Mouse (Mus musculus): Measurements from ENCODE around the gene Umad1. TPM values are rescaled to one million over a fixed set of nuclear protein-coding genes. Genes with fewer than 3 reads are reported as not detected.

Umad1 gene
- polyA plus RNA-seq, 1 experiment from 2014 or later, result 18.0 TPM

GRCm38 (mm10) chr6:8497868-8498257, 238.8 kb downstream of the Umad1 start:
- Histone ChIP-seq H3K4me3 (ENCODE audit: low read depth, low read length) (no peak overlapping the region), H3K36me3 (ENCODE audit: control insufficient read depth, insufficient read depth, low read length) (no peaks in the 10 kb centered on the region), H3K9ac (ENCODE audit: low read length) (no peak overlapping the region), H3K27ac (replicated peaks; ENCODE audit: low read depth, low read length) (no peak overlapping the region), H3K4me2 (ENCODE audit: low read depth, severe bottlenecking) (no peak overlapping the region), H3K9me3 (ENCODE audit: control insufficient read depth, low read length) (no peaks in the 10 kb centered on the region), H3K4me1 (ENCODE audit: control insufficient read depth, insufficient read depth, low read length) (no peaks in the 10 kb centered on the region), H3K27me3 (ENCODE audit: control insufficient read depth, insufficient read depth, low read length) (no peaks in the 10 kb centered on the region)
- ATAC-seq (ENCODE audit: insufficient number of reproducible peaks, low FRiP score, low TSS enrichment, low read depth) (no peak), DNase-seq (ENCODE audit: low spot score) (no peak)
- WGBS, result 67% methylated on average over 6 of the region's 6 CpGs

- no peak for ATAC-seq (ENCODE audit: insufficient number of reproducible peaks, low FRiP score, low TSS enrichment, low read depth)
- 92% methylated on average over 3 of the region's 3 CpGs for WGBS
Measured at GRCm38 (mm10) chr6:8498961-8499360, 239.9 kb downstream of the Umad1 start.

GRCm38 (mm10) chr6:8503953-8504352, 244.9 kb downstream of the Umad1 start:
- Histone ChIP-seq H3K9me3 (ENCODE audit: control insufficient read depth, low read length) (no peaks in the 10 kb centered on the region), H3K9ac (ENCODE audit: low read length) (no peak overlapping the region), H3K36me3 (ENCODE audit: control insufficient read depth, insufficient read depth, low read length) (no peaks in the 10 kb centered on the region), H3K4me2 (ENCODE audit: low read depth, severe bottlenecking) (no peak overlapping the region), H3K27ac (replicated peaks; ENCODE audit: low read depth, low read length) (no peak overlapping the region), H3K27me3 (ENCODE audit: control insufficient read depth, insufficient read depth, low read length) (no peaks in the 10 kb centered on the region), H3K4me3 (ENCODE audit: low read depth, low read length) (no peak overlapping the region), H3K4me1 (ENCODE audit: control insufficient read depth, insufficient read depth, low read length) (no peaks in the 10 kb centered on the region)
- DNase-seq (ENCODE audit: low spot score) (no peak), ATAC-seq (ENCODE audit: insufficient number of reproducible peaks, low FRiP score, low TSS enrichment, low read depth) (no peak)
- WGBS, result 58% methylated on average over 3 of the region's 3 CpGs

More at GRCm38 (mm10) chr6:8498961-8499360, 239.9 kb downstream of the Umad1 start:
- Histone ChIP-seq H3K9me3 (ENCODE audit: control insufficient read depth, low read length) (no peaks in the 10 kb centered on the region), H3K36me3 (ENCODE audit: control insufficient read depth, insufficient read depth, low read length) (no peaks in the 10 kb centered on the region), H3K4me1 (ENCODE audit: control insufficient read depth, insufficient read depth, low read length) (no peaks in the 10 kb centered on the region), H3K27me3 (ENCODE audit: control insufficient read depth, insufficient read depth, low read length) (no peaks in the 10 kb centered on the region), H3K27ac (replicated peaks; ENCODE audit: low read depth, low read length) (no peak overlapping the region), H3K9ac (ENCODE audit: low read length) (no peak overlapping the region), H3K4me3 (ENCODE audit: low read depth, low read length) (no peak overlapping the region), H3K4me2 (ENCODE audit: low read depth, severe bottlenecking) (no peak overlapping the region)
- DNase-seq (ENCODE audit: low spot score), result no peak

- H3K9ac ChIP-seq (ENCODE audit: low read length), result no peak overlapping the region
- H3K4me1 ChIP-seq (ENCODE audit: control insufficient read depth, insufficient read depth, low read length), result no peaks in the 10 kb centered on the region
- DNase-seq (ENCODE audit: low spot score) (no peak), ATAC-seq (ENCODE audit: insufficient number of reproducible peaks, low FRiP score, low TSS enrichment, low read depth) (no peak)
- no peaks in the 10 kb centered on the region for H3K27me3 ChIP-seq (ENCODE audit: control insufficient read depth, insufficient read depth, low read length)
- WGBS, result 87% methylated on average over 6 of the region's 6 CpGs
- no peaks in the 10 kb centered on the region for H3K9me3 ChIP-seq (ENCODE audit: control insufficient read depth, low read length)
- H3K4me3 ChIP-seq (ENCODE audit: low read depth, low read length), result no peak overlapping the region
- H3K27ac ChIP-seq (replicated peaks; ENCODE audit: low read depth, low read length), result no peak overlapping the region
- H3K4me2 ChIP-seq (ENCODE audit: low read depth, severe bottlenecking), result no peak overlapping the region
- H3K36me3 ChIP-seq (ENCODE audit: control insufficient read depth, insufficient read depth, low read length), result no peaks in the 10 kb centered on the region
Measured at GRCm38 (mm10) chr6:8504521-8505228, 245.6 kb downstream of the Umad1 start.

GRCm38 (mm10) chr6:8506631-8507030, 247.5 kb downstream of the Umad1 start:
- no peaks in the 10 kb centered on the region for H3K27me3 ChIP-seq (ENCODE audit: control insufficient read depth, insufficient read depth, low read length)
- no peaks in the 10 kb centered on the region for H3K36me3 ChIP-seq (ENCODE audit: control insufficient read depth, insufficient read depth, low read length)
- no peaks in the 10 kb centered on the region for H3K4me1 ChIP-seq (ENCODE audit: control insufficient read depth, insufficient read depth, low read length)
- ATAC-seq (ENCODE audit: insufficient number of reproducible peaks, low FRiP score, low TSS enrichment, low read depth), result no peak
- H3K4me3 ChIP-seq (ENCODE audit: low read depth, low read length), result no peak overlapping the region
- H3K9ac ChIP-seq (ENCODE audit: low read length), result no peak overlapping the region
- no peak for DNase-seq (ENCODE audit: low spot score)
- H3K4me2 ChIP-seq (ENCODE audit: low read depth, severe bottlenecking), result no peak overlapping the region
- H3K9me3 ChIP-seq (ENCODE audit: control insufficient read depth, low read length), result no peaks in the 10 kb centered on the region
- H3K27ac ChIP-seq (replicated peaks; ENCODE audit: low read depth, low read length), result no peak overlapping the region

Other genes starting within 250 kb of the Umad1 start
- gene Col28a1, start 66.7 kb upstream of the Umad1 start, polyA plus RNA-seq (2014; fragmentation: Nextera tagmentation; extraction: Ambion mirVana), result 0.12 and 0.24 TPM in 2 replicates
- gene Mios, start 50.1 kb upstream of the Umad1 start, polyA plus RNA-seq (2014; fragmentation: Nextera tagmentation; extraction: Ambion mirVana), result 27.9 and 32.2 TPM in 2 replicates
- gene Rpa3, start 115 bp upstream of the Umad1 start, polyA plus RNA-seq (2014; fragmentation: Nextera tagmentation; extraction: Ambion mirVana), result 203 and 211 TPM in 2 replicates
- 16.1 and 16.6 TPM in 2 replicates for gene Gm45062, start 162 bp downstream of the Umad1 start, polyA plus RNA-seq (2014; fragmentation: Nextera tagmentation; extraction: Ambion mirVana)

Data from limb, embryonic 11.5 days (tissue).